Mouse (Mus musculus) kidney, embryonic 14.5 days (tissue): Measurements from ENCODE around the gene Lamc2. TPM values are rescaled to one million over a fixed set of nuclear protein-coding genes. Genes with fewer than 3 reads are reported as not detected.

Experiments used
- ATAC-seq: fragments of 200-750 bp; cut with Nextera tagmentation; 2 replicates; pipeline ENCODE4 v1.8.0; 2017; ENCODE audit warnings: moderate number of reproducible peaks, mild to moderate bottlenecking, moderate TSS enrichment, moderate library complexity; ENCODE audit not compliant: low FRiP score, low TSS enrichment
- H3K27ac ChIP-seq: fragments of 300-500 bp; sonication (generic); 2 replicates; pipeline ENCODE4 v1.5.1; 2014; ENCODE audit warnings: low read depth, mild to moderate bottlenecking, low read length, moderate library complexity, mixed read lengths
- H3K27me3 ChIP-seq: fragments of 300-500 bp; sonication (generic); 2 replicates; pipeline ENCODE4 v1.6.1; 2014; ENCODE audit warnings: mild to moderate bottlenecking, low read length; ENCODE audit not compliant: control insufficient read depth, insufficient read depth
- H3K36me3 ChIP-seq: fragments of 300-500 bp; sonication (generic); 2 replicates; pipeline ENCODE4 v1.6.1; 2014; ENCODE audit warnings: low read length, mixed read lengths; ENCODE audit not compliant: control insufficient read depth, insufficient read depth
- H3K4me1 ChIP-seq: fragments of 300-500 bp; sonication (generic); 2 replicates; pipeline ENCODE4 v1.6.1; 2014; ENCODE audit warnings: low read length, mixed read lengths; ENCODE audit not compliant: control insufficient read depth, insufficient read depth
- H3K4me2 ChIP-seq: fragments of 300-500 bp; sonication (generic); replicated peaks from 2 replicates; pipeline ENCODE4 v1.6.1; 2014; ENCODE audit warnings: low read depth, mild to moderate bottlenecking, low read length
- H3K4me3 ChIP-seq: fragments of 300-500 bp; sonication (generic); 2 replicates; pipeline ENCODE4 v1.5.1; 2014; ENCODE audit warnings: mild to moderate bottlenecking, low read length
- H3K9ac ChIP-seq: fragments of 300-500 bp; sonication (generic); 2 replicates; pipeline ENCODE4 v1.6.1; 2014; ENCODE audit warnings: low read depth, mild to moderate bottlenecking, low read length, moderate library complexity
- H3K9me3 ChIP-seq: fragments of 300-500 bp; sonication (generic); 2 replicates; pipeline ENCODE4 v1.6.1; 2016; ENCODE audit warnings: low read length; ENCODE audit not compliant: control insufficient read depth
- WGBS: fragments of 180-500 bp; shearing (Covaris S2); extraction: QIAGEN DNeasy Blood & Tissue Kit; methylation state at CpG from one replicate; pipeline ENCODE4 v1.1.7; 2014; 5-methylcytosine and 5-hydroxymethylcytosine counted together
- polyA plus RNA-seq: library from polyadenylated mRNA; unstranded; fragments of >200 nt; fragmentation: Nextera tagmentation; extraction: Ambion mirVana; gene quantifications from 2 replicates; pipeline ENCODE4 v1.2.1, GENCODE M21; 2014

The Lamc2 gene
- polyA plus RNA-seq, 1 experiment from 2014 or later: 44.2 TPM

- Histone ChIP-seq H3K27me3 (no peaks in the 10 kb centered on the region), H3K4me1 (peaks cover 13% of the 10 kb centered on the region; the same call in 1 of the 2 replicates), H3K9ac (no peak overlapping the region), H3K4me3 (no peak overlapping the region), H3K36me3 (no peaks in the 10 kb centered on the region), H3K9me3 (no peaks in the 10 kb centered on the region), H3K27ac (peak overlapping the region; percentile 80), H3K4me2 (no peak overlapping the region; the same call in 1 of the 2 replicates)
- 6% methylated on average over 5 of the region's 5 CpGs for WGBS
- ATAC-seq: peak; percentile 72; the same call in 1 of the 2 replicates
These were observed 5.7 kb upstream of the Lamc2 start for GRCm38 (mm10) chr1:153191943-153192329.

- no peak overlapping the region for H3K9ac ChIP-seq
- no peaks in the 10 kb centered on the region for H3K36me3 ChIP-seq
- no peak overlapping the region; the same call in 1 of the 2 replicates for H3K4me3 ChIP-seq
- peak overlapping the region; percentile 12; the same call in 1 of the 2 replicates for H3K4me2 ChIP-seq
- 0 out of 2 replicates have a peak, but pooled peaks cover under 1% of the 10 kb centered on the region for H3K27me3 ChIP-seq
- peak overlapping the region; percentile 84 for H3K27ac ChIP-seq
- H3K4me1 ChIP-seq: peaks cover 13% of the 10 kb centered on the region; the same call in 1 of the 2 replicates
- peak; percentile 34; the same call in 1 of the 2 replicates for ATAC-seq
- no peaks in the 10 kb centered on the region for H3K9me3 ChIP-seq
- 34% methylated on average over 15 of the region's 15 CpGs for WGBS
These were observed 5.1 kb upstream of the Lamc2 start for GRCm38 (mm10) chr1:153191237-153191942.

- Histone ChIP-seq H3K4me2 (no peak overlapping the region), H3K36me3 (no peaks in the 10 kb centered on the region), H3K27me3 (peaks cover 15% of the 10 kb centered on the region), H3K4me1 (peaks cover 16% of the 10 kb centered on the region; the same call in 1 of the 2 replicates), H3K27ac (no peak overlapping the region), H3K9ac (no peak overlapping the region), H3K9me3 (no peaks in the 10 kb centered on the region), H3K4me3 (no peak overlapping the region)
- WGBS: 71% methylated on average over 3 of the region's 3 CpGs
- ATAC-seq: no peak
These were observed 1.8 kb upstream of the Lamc2 start for GRCm38 (mm10) chr1:153188081-153188480.

DNA sequence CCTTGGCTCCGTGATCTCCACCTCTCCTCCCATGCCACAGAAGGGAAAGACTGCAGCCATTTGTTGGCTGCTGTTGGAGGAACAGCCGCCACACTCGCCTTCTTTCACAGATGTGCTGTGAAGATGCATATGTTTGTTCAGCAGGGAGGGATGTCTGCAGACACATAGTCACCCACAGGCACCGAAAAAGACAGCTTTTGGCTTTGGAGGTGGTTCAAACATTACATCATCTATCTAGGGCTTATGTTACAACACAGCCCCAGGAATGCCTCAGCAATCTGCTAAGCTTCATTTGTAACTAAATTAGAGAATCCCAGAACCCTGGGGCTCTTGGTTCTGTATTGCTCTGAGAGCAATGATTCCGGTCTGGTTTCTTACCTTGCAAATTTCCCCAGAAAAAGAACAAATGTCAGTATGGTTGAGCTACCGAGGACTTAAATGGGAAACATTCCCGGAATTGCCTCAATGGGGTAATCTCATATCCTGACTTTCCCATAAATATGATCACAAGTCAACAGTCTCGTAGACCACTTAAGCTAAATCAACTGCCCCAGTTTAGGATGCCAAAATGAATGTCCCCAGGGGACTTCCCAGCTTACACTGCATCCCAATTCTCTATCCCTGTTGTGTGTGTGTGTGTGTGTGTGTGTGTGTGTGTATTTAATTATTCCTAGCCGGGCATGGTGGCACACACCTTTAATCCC is 5.5 kb downstream of the Lamc2 start:
- Histone ChIP-seq H3K4me3 (no peak overlapping the region), H3K27me3 (peaks cover 8% of the 10 kb centered on the region), H3K27ac (no peak overlapping the region), H3K9me3 (no peaks in the 10 kb centered on the region), H3K9ac (no peak overlapping the region), H3K4me2 (no peak overlapping the region), H3K36me3 (no peaks in the 10 kb centered on the region), H3K4me1 (no peaks in the 10 kb centered on the region; the same call in 1 of the 2 replicates)
- 56% methylated on average over 9 of the region's 9 CpGs for WGBS
- no peak for ATAC-seq

- no peak overlapping the region for H3K27ac ChIP-seq
- H3K4me3 ChIP-seq: no peak overlapping the region
- no peaks in the 10 kb centered on the region for H3K4me1 ChIP-seq
- H3K4me2 ChIP-seq: no peak overlapping the region
- no peaks in the 10 kb centered on the region for H3K9me3 ChIP-seq
- H3K27me3 ChIP-seq: peaks cover 6% of the 10 kb centered on the region
- 86% methylated on average over 4 of the region's 4 CpGs for WGBS
- H3K36me3 ChIP-seq: no peaks in the 10 kb centered on the region
- H3K9ac ChIP-seq: no peak overlapping the region
- ATAC-seq: no peak
These were observed 6.1 kb downstream of the Lamc2 start for GRCm38 (mm10) chr1:153180160-153180559.

GRCm38 (mm10) chr1:153174801-153175200 is 11.4 kb downstream of the Lamc2 start:
- Histone ChIP-seq H3K27ac (no peak overlapping the region), H3K4me2 (no peak overlapping the region), H3K9me3 (no peaks in the 10 kb centered on the region), H3K36me3 (no peaks in the 10 kb centered on the region), H3K9ac (no peak overlapping the region), H3K27me3 (no peaks in the 10 kb centered on the region), H3K4me3 (no peak overlapping the region), H3K4me1 (peaks cover 28% of the 10 kb centered on the region)
- 55% methylated on average over 12 of the region's 12 CpGs for WGBS
- peak; percentile 32; the same call in 1 of the 2 replicates for ATAC-seq

GRCm38 (mm10) chr1:153173276-153173675 is 13.0 kb downstream of the Lamc2 start:
- Histone ChIP-seq H3K4me2 (no peak overlapping the region), H3K27me3 (no peaks in the 10 kb centered on the region), H3K4me3 (no peak overlapping the region), H3K27ac (peak overlapping the region; percentile 77), H3K9ac (no peak overlapping the region), H3K9me3 (no peaks in the 10 kb centered on the region), H3K36me3 (no peaks in the 10 kb centered on the region), H3K4me1 (peaks cover 28% of the 10 kb centered on the region)
- no peak; the same call in 1 of the 2 replicates for ATAC-seq
- 49% methylated on average over 3 of the region's 3 CpGs for WGBS

DNA sequence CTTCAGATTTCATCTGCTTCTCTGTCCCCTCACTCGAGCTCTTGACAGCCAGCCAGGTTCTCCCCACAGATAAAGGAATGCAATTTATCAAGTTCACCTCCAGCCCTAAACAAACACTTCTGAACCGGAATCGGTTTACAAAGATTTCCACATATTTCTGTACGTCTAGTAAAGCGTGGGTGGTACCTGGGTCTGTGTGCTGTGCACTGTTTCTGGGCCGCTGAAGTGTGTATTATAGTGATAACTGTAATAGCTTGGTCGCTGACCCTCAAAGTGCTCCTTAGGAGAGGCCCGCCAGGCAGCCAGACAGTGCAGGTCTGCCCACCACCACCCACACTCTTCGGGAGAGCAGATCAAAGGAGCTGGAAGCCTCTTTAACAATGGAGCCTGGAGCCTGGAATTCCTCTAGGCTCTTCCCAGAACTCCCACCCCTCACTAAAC is 13.9 kb downstream of the Lamc2 start:
- no peak overlapping the region for H3K4me3 ChIP-seq
- WGBS: 4% methylated on average over 9 of the region's 9 CpGs
- peak; percentile 82 for ATAC-seq

DNA sequence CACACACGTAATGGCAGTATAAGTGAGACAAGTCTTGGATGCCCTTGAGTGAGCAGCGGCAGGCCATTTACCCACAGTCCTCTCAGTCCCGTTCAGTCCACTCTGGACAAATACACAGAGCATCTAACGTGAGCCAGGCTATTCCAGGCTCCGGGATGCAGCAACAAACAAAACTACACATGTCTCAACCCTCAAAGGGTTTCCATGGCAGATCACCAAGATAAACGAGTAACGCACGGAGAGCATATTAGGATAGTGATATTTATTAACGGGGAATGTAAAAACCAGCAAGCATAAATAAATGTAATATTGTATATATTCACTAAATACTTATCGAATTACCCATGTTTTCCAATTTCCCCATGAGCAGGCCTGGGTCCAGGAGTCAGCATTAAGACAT is 15.2 kb downstream of the Lamc2 start:
- Histone ChIP-seq H3K4me2 (no peak overlapping the region), H3K4me3 (no peak overlapping the region), H3K4me1 (peaks cover 28% of the 10 kb centered on the region), H3K9ac (no peak overlapping the region), H3K9me3 (no peaks in the 10 kb centered on the region), H3K27me3 (no peaks in the 10 kb centered on the region), H3K36me3 (no peaks in the 10 kb centered on the region), H3K27ac (no peak overlapping the region)
- 68% methylated on average over 10 of the region's 10 CpGs for WGBS
- ATAC-seq: no peak

More for the DNA sequence above, 13.9 kb downstream of the Lamc2 start:
- Histone ChIP-seq H3K9me3 (no peaks in the 10 kb centered on the region), H3K36me3 (no peaks in the 10 kb centered on the region), H3K9ac (no peak overlapping the region; the same call in 1 of the 2 replicates), H3K27ac (peak overlapping the region; percentile 77), H3K4me1 (peaks cover 28% of the 10 kb centered on the region), H3K4me2 (0 out of 2 replicates have a peak overlapping the region, but pooled peaks have one; percentile 15), H3K27me3 (no peaks in the 10 kb centered on the region)
